Mouse (Mus musculus) megakaryocyte, embryonic 14.5 days (primary cell): ENCODE results near the gene Gm20388.

ENCODE experiments used
- FLI1 ChIP-seq: IDR thresholded peaks from 2 replicates; pipeline ENCODE4 v1.6.1; 2012; ENCODE audit warnings: low read length, inconsistent platforms, mixed read lengths
- GATA1 ChIP-seq: IDR thresholded peaks from 3 replicates; pipeline ENCODE4 v1.6.1; 2012; ENCODE audit warnings: mixed read lengths, low read length, inconsistent platforms, borderline replicate concordance

- TF ChIP-seq FLI1 = no peak
- TF ChIP-seq GATA1 = no peak
These were observed 1061.2 kb downstream of the Gm20388 start for GRCm38 (mm10) chr8:120971691-120972469.
